Mouse (Mus musculus): Measurements from ENCODE around the gene Gm30083.

Gene Gm30083

DNA sequence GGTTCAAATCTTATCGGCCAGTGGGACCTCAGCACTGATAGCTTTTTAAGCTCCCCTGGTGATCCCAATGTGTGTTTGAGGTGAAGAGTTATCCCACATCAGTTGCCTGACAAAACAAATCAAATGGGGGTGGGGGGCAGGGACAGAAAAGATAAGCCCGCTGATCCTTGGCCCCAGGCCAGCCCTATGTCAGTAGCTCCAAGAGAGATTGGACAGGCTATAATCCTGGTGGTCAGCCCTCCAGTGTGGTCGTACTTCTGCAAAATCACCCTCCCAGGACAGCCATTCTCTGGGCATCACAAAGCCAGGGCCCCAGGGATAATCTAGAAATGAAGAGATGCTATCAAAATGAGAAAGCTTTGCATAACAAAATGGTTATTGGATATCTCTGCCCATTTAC, 56.1 kb downstream of the Gm30083 start:
- DNase-seq = no peak

DNA sequence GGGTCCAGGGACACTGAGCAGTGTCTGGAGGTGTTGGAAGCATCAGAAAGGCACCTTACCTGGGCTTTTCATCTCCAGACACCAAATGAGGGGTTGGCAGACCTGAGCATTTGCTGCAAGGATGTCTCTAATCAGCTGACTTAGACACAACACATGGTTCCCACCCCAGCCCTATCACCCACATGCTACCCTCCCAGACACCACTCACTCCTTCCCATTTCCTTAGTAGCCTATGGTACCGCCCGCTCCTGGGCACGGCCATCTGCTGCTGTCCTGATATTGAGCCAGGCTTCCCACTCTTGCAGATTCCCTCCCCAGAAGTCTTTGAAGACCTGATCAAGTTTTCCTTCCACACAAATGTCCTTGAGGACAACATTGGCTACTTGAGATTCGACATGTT, 56.8 kb downstream of the Gm30083 start:
- no peak for DNase-seq

DNA sequence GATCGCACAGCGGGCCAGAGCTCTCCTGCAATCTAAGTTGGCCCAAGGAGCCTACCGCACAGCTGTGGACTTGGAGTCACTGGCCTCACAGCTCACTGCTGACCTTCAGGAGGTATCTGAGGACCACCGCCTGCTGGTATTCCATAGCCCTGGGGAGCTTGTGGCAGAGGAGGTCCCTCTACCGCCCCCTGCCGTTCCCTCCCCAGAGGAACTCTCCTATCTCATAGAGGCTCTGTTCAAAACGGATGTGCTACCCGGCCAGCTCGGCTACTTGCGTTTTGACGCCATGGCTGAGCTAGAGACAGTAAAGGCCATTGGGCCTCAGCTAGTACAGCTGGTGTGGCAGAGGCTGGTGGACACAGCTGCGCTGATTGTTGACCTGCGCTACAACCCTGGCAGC, 58.9 kb downstream of the Gm30083 start:
- no peak for DNase-seq

DNA sequence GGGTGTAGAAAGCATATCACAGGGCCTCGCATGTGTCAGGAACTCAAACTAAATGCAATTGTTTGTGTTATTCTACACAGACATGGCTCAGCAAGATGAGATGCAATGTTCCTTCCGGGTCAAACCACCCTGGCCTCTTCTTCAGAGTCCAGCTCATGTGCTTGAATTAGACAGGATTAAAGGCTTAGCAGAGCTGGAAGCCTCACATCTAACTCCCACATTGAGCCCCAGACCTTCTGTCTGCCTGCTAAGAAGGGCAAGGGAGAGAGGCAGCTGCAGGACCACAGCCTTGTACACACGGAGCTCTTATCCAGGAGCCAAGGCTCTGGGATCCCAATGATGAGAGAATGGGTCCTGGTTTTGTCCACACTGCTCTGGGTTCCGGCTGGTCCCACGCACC, 61.2 kb downstream of the Gm30083 start, which contains the start of gene Rbp3:
Rbp3 (plus strand) TSS at position 243 of the 400 bp plus-strand sequence.
- no peak for DNase-seq

DNA sequence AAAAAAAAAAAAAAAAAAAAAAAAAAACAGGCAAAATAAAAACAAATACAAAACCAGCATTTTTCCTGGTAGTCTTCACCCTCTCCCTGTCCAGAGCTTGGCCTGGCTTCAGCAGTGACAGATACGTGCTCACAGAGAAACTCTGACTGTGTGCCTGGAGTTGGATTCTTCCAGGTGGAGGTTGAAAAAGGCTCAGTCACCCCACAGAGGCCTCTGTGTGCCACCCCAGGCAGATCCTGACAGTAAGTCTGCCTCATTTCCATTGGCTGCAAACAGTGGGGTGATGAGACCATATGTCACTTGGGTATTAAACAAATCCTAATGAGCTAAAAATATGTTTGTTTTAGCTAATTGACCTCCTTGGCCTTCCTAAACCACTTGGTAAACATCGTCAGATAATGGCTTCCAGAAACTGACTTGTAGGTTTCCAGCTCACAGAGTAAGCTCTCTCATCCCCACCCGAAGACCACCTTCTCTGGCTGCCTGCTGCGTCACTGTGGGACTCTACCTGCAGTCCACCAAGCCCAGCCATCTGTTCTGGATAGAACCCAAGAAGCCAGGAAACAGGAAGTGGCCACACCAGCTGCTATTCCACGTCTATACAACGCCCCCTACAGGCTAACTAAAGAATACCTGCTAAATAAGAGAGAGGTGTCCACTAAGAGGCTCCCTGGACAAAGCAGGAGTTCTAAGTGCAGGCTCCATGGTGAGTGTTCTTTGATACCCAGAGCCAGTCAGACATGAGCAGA, 62.6 kb downstream of the Gm30083 start:
- DNase-seq = peak in 1 of 2 experiments; percentile 23

DNA sequence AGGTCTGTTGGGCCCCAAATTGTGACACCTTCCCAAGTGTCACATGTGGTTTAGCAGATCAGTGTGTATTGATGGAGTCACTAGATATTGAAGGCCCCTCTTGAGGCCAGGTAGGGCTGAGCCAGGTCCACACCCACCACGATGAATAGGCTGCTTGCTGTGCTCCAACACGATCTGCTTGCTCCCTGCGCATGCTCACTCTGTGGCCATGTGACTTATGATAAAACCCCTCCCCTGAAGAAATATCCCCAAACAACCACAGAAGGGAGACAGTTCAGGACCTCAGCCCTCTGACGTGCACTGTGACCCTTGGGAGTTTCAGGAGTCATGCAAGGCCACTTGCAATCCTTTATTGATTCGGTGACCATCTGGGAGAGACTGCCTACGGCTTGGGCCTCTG, 68.9 kb downstream of the Gm30083 start:
- DNase-seq = no peak

DNA sequence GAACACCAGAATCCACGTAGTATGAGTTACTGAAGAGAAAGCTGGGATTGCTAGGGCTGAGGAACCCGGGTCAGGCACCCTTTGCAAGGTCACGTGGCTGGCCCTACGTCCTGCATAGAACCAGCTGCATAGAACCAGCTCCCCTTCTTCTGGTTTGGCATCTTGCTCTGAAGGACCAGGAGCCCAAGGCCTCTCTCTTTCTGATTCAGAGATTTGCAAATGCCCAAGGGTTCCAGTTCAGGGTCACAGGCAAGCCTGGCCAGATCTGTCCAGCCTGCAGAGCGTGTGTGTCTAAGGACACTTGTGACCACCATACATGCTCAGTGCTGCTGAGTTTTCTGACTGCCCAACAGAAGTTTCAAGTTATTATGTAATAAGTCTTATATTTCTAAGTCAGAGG, 72.8 kb downstream of the Gm30083 start:
- DNase-seq = no peak

DNA sequence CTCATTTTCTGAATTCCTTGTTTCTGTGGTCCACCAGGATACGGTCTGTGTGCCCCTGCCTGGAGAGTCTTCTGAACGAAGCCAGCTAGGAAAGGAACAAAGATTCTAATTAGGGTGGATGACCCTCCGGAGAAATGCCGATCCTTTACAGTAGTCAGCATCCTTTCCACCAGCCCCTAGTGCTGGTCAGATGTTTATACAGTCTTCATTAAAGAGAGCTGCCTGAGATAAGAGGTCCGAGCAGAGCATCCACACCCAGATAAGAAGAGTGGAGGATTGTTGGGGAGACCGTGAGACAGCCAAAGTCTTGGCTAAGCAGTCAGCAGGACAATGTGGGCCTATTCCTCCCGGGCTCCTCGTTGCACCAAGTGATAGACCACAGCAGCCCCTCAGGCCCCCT, 74.2 kb downstream of the Gm30083 start, which contains the start of gene Gdf2:
Gdf2 (plus strand) TSS at position 301 of the 400 bp plus-strand sequence.
- DNase-seq = no peak

DNA sequence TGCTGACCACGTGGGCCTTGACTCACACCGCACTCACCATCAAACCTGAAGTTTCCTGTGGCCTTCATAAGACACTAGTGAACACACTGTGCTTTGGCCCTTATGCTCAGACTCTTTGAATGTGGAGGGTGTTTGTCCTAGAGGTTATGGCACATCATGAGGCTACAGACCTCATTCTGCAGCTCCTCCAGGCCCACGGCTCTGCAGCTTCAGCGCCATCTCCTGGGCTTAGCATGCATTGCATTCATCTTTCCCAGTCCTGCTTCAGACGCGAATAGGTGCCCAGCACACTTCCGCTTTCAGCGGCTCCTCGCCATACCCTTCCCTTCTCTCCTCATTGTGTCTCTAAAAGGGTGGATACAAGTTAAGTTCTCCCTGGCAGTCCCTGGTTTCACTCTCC, 75.9 kb downstream of the Gm30083 start:
- peak; percentile 74 to 77 for DNase-seq
